Mouse (Mus musculus) testis, adult 2 months (tissue): ENCODE data around the gene Tmem82. TPM values are rescaled to one million over a fixed set of nuclear protein-coding genes. Genes with fewer than 3 reads are reported as not detected.

Experiments used
- H3K27ac ChIP-seq: fragments of 200-500 bp; 2 replicates; pipeline ENCODE4 v1.5.1; 2012; ENCODE audit warnings: low read depth, low read length; ENCODE audit not compliant: control insufficient read depth, insufficient read depth
- H3K27me3 ChIP-seq: fragments of 200-500 bp; 2 replicates; pipeline ENCODE4 v1.6.1; 2012; ENCODE audit warnings: mild to moderate bottlenecking, low read length, moderate library complexity; ENCODE audit not compliant: control insufficient read depth, insufficient read depth
- H3K36me3 ChIP-seq: fragments of 200-500 bp; 2 replicates; pipeline ENCODE4 v1.6.1; 2012; ENCODE audit warnings: mild to moderate bottlenecking, low read length; ENCODE audit not compliant: control insufficient read depth, insufficient read depth
- H3K4me1 ChIP-seq: fragments of 200-500 bp; 2 replicates; pipeline ENCODE4 v1.6.1; 2012; ENCODE audit warnings: low read length; ENCODE audit not compliant: control insufficient read depth, insufficient read depth
- H3K4me3 ChIP-seq: fragments of 200-500 bp; 2 replicates; pipeline ENCODE4 v1.5.1; 2012; ENCODE audit warnings: low read depth, mild to moderate bottlenecking, low read length, moderate library complexity, mixed read lengths; ENCODE audit not compliant: control insufficient read depth
- CTCF ChIP-seq: fragments of 200-500 bp; IDR thresholded peaks from 2 replicates; pipeline ENCODE4 v1.5.1; 2012; ENCODE audit warnings: low read depth, mild to moderate bottlenecking, inconsistent platforms, low read length, moderate library complexity; ENCODE audit not compliant: control insufficient read depth, insufficient read depth, insufficient replicate concordance
- POLR2A ChIP-seq: fragments of 200-500 bp; IDR thresholded peaks from 2 replicates; pipeline ENCODE4 v1.6.1; 2012; ENCODE audit warnings: low read depth, mild to moderate bottlenecking, inconsistent platforms, low read length, moderate library complexity; ENCODE audit not compliant: control insufficient read depth
- polyA plus RNA-seq: library from polyadenylated mRNA; depleted of rRNA; stranded (reverse); fragments of >200 nt; gene quantifications from 2 replicates; pipeline ENCODE4 v1.2.3, GENCODE M21; 2012

Gene Tmem82
- polyA plus RNA-seq, 1 experiment: 3.5 TPM

GRCm38 (mm10) chr4:141599251-141600141, 18.9 kb downstream of the Tmem82 start:
- H3K4me1 ChIP-seq: peaks cover 13% of the 10 kb centered on the region
- no peaks in the 10 kb centered on the region for H3K36me3 ChIP-seq
- H3K27ac ChIP-seq: peak overlapping the region; percentile 10; the same call in 1 of the 2 replicates
- peak overlapping the region; percentile 56 for H3K4me3 ChIP-seq
- peaks cover 4% of the 10 kb centered on the region for H3K27me3 ChIP-seq
- TF ChIP-seq POLR2A (no peak), CTCF (no peak)

GRCm38 (mm10) chr4:141598894-141599250, 19.6 kb downstream of the Tmem82 start:
- Histone ChIP-seq H3K36me3 (no peaks in the 10 kb centered on the region), H3K4me1 (peaks cover 10% of the 10 kb centered on the region), H3K27ac (peak overlapping the region; percentile 10), H3K4me3 (peak overlapping the region; percentile 23), H3K27me3 (peaks cover 4% of the 10 kb centered on the region)
- no peak for TF ChIP-seq POLR2A
- no peak for TF ChIP-seq CTCF

- Histone ChIP-seq H3K27me3 (peaks cover 4% of the 10 kb centered on the region), H3K36me3 (no peaks in the 10 kb centered on the region), H3K27ac (peak overlapping the region; percentile 10; the same call in 1 of the 2 replicates), H3K4me1 (peaks cover 10% of the 10 kb centered on the region), H3K4me3 (no peak overlapping the region; the same call in 1 of the 2 replicates)
- no peak for TF ChIP-seq POLR2A
- no peak for TF ChIP-seq CTCF
Observed at GRCm38 (mm10) chr4:141598199-141598893, 20.1 kb downstream of the Tmem82 start.

GRCm38 (mm10) chr4:141596700-141597328, 21.6 kb downstream of the Tmem82 start:
- peaks cover 10% of the 10 kb centered on the region for H3K4me1 ChIP-seq
- no peak for TF ChIP-seq POLR2A
- TF ChIP-seq CTCF: no peak
- H3K27ac ChIP-seq: no peak overlapping the region
- H3K36me3 ChIP-seq: no peaks in the 10 kb centered on the region
- H3K27me3 ChIP-seq: peaks cover 4% of the 10 kb centered on the region
- H3K4me3 ChIP-seq: no peak overlapping the region

GRCm38 (mm10) chr4:141595605-141596268, 22.7 kb downstream of the Tmem82 start:
- no peak overlapping the region for H3K4me3 ChIP-seq
- H3K36me3 ChIP-seq: no peaks in the 10 kb centered on the region
- TF ChIP-seq CTCF (no peak), POLR2A (no peak)
- H3K27me3 ChIP-seq: peaks cover 4% of the 10 kb centered on the region
- no peak overlapping the region for H3K27ac ChIP-seq
- peaks cover 10% of the 10 kb centered on the region for H3K4me1 ChIP-seq

- Histone ChIP-seq H3K27me3 (peaks cover 4% of the 10 kb centered on the region), H3K36me3 (no peaks in the 10 kb centered on the region), H3K4me3 (no peak overlapping the region), H3K4me1 (peaks cover 10% of the 10 kb centered on the region), H3K27ac (no peak overlapping the region)
- TF ChIP-seq CTCF (no peak), POLR2A (no peak)
Observed at GRCm38 (mm10) chr4:141595138-141595537, 23.3 kb downstream of the Tmem82 start.

GRCm38 (mm10) chr4:141591547-141591946, 26.9 kb downstream of the Tmem82 start:
- Histone ChIP-seq H3K4me1 (no peaks in the 10 kb centered on the region), H3K27me3 (no peaks in the 10 kb centered on the region), H3K36me3 (no peaks in the 10 kb centered on the region), H3K27ac (no peak overlapping the region), H3K4me3 (no peak overlapping the region)
- TF ChIP-seq CTCF (peak; percentile 88; the same call in 1 of the 2 replicates), POLR2A (no peak)
